Mouse (Mus musculus): ENCODE results near the gene Pitpnm1.
"Not testable (repeated sequence)": the region's sequence is repeated elsewhere in the genome, so short reads cannot be mapped to it uniquely, and the experiment has no call there.

Gene Pitpnm1

DNA sequence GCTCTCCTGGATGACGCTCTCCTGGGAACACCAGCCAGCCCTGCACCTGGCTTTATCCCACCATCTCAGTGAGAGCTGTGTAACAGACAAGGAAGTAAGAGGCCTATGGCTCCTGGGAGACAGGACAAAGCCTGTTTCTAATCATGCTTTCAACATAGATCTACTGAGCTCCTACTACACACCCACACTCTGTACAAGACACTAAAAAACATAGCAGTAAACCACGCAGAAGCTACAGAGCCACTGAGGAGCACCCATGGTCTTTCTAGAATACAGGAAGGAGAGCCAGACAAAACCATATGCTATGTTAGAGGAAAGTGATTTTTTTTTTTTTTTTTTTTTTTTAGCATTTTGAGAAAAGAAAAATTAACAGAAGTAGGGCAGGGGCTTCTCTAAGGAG is 18.6 kb downstream of the Pitpnm1 start:
- in situ Hi-C loops (cut with MseI, MboI) = no loop called here

GRCm38 (mm10) chr19:4119716-4120487 is 20.1 kb downstream of the Pitpnm1 start:
- in situ Hi-C loops (cut with MseI, MboI) = no loop called here

- in situ Hi-C loops (cut with MseI, MboI) = no loop called here
These were observed 20.7 kb downstream of the Pitpnm1 start for GRCm38 (mm10) chr19:4120496-4120895.

- in situ Hi-C loops (cut with MseI, MboI) = no loop called here
These were observed 21.5 kb downstream of the Pitpnm1 start for GRCm38 (mm10) chr19:4121097-4121805.

- in situ Hi-C loops (cut with MseI, MboI) = not testable (repeated sequence)
These were observed 22.1 kb downstream of the Pitpnm1 start for GRCm38 (mm10) chr19:4121896-4122295.

- in situ Hi-C loops (cut with MseI, MboI) = no loop called here
These were observed 22.9 kb downstream of the Pitpnm1 start for GRCm38 (mm10) chr19:4122411-4123370.

- in situ Hi-C loops (cut with MseI, MboI) = no loop called here
These were observed 24.6 kb downstream of the Pitpnm1 start for GRCm38 (mm10) chr19:4124432-4124831.

- in situ Hi-C loops (cut with MseI, MboI) = not testable (repeated sequence)
These were observed 25.5 kb downstream of the Pitpnm1 start for GRCm38 (mm10) chr19:4125268-4125667.

DNA sequence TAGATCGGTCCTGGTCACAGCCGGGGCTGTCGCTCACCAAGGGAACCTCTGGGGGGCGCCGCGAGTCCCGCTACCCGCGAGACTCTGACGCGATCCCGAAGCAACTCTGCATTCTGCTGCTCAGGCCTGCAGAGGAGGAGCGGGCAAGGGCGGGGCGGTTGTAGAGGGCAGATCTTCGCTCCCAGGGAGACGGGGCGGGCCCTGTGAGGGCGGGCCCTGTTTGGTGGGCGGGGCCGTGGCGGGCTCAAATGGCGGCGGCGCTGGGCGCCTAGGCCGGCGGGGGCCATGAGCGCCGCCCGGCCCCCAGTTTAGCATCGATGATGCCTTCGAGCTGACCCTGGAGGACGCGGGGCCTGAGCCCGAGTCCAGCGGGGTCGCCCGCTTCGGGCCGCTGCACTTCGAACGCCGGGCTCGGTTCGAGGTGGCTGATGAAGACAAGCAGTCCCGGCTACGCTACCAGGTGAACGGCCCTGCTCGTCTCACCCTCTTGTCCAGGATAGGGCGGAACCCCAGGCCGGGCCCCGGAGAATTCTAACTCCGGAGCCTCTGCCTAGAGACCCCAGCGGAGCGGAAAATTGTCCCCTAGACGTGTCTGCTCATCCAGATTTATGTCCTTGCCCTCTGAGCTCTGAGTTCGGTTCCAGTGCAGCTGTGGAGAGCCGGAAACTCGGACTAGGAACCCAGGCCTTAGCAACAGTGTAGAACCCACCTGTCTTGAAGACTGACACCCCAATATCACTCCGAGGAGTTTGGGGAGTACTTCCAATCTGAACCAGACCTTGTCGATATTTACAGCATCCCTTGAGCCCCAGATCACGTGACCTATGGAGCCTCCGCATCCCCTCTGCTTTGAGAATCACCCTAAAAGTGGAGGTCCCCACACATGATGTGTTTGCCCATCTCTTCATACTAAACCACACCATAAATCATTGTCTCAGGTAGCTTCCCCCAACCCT is 26.2 kb downstream of the Pitpnm1 start, which contains the start of gene Aip:
Gene Aip, minus strand, starts transcription at position 118 of the 956 bp plus-strand sequence.
- in situ Hi-C loops (cut with MseI, MboI) = no loop called here

DNA sequence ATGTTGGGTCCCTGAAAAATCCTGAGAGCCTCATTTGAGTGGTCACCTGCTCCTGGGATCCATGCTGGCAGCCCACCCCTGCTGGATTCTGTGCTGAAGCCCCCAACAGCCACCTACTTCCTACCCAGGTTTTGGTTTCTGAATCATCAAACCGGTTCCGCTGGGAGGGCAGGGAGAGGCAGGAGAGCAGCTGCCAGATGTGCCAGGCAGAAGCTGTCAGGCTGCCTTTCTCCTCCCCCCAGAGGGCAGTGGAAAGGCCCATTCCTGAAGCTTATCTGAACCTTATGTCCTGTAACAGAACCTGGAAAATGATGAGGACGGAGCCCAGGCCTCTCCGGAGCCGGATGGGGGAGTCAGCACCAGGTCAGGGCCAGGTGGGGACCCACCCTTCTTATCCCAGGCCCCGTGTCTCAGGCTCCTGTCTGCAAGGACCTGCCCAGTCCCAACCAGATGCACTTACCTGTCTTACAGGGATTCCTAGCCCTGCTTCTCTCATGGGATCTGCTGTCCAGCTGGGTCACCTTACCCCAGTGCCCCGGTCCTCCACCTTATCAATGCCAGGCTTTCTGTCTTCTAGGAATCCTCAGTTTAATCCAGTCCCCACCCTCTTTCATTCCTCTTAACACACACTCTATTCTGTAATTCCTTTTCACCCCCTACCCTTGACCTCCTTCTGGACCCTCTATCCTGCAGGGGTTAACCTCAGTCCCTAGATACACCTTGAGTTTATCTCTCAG is 27.1 kb downstream of the Pitpnm1 start:
- in situ Hi-C loops (cut with MseI, MboI) = no loop called here

DNA sequence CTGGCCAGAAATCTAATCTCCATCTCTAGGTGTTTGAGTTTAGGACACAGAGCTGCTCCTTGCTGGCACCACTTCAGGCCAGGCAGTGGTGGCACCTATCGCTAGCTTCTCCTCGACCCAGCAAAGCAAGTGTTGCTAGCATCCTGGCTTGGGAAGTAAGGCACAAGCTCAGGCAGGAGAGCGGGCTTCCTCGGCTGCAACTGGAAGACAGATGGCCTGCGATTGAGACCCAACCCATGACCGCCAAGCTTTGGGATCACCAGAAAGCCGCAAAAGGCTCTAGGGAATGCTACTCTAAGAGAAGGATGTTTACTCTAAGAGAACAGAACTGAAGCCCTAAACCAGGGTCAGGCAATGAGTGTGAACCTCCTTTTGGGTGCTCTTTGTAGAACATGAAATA is 29.7 kb downstream of the Pitpnm1 start:
- in situ Hi-C loops (cut with MseI, MboI) = no loop called here

- in situ Hi-C loops (cut with MseI, MboI) = no loop called here
These were observed 30.3 kb downstream of the Pitpnm1 start for GRCm38 (mm10) chr19:4130106-4130505.

DNA sequence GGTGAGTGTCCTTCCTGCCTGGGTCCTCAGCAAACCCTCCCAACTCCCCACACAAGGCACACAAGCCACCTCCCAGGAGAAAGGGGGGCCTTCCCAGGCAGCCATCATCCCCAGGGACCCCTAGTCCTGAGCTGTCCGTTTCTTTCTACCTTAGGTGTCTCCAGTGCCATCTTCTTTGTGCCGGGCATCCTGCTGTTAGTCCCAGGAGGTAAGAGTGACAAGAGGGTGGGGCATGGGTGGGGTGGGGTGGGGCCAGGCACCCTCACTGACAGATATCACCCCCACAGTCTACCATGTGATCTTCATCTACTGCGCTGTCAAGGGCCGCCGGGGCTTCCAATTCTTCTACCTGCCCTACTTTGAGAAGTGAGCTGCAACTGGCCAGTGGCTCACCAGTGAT is 31.3 kb downstream of the Pitpnm1 start:
- in situ Hi-C loops (cut with MseI, MboI) = no loop called here

- in situ Hi-C loops (cut with MseI, MboI) = no loop called here
These were observed 32.0 kb downstream of the Pitpnm1 start for GRCm38 (mm10) chr19:4131768-4132167.

DNA sequence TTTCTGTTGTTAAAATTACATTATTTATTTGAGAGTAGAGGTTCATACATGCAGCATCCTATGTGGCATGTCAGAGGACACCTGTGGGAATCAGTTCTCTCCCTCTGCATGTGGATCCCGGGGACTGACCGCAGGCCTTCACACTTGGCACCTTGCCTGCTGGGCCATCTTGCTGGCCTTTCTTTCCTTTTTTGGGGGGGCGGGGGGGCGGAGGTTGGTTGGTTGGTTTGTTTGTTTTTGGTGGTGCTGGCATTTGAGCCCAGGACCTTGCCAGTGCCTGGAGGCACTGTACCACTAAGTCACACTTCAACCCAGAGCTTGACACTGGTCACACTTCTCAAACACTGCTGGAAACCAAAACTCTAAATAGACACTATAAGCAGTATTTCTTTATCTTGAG is 34.6 kb downstream of the Pitpnm1 start:
- in situ Hi-C loops (cut with MseI, MboI) = no loop called here

GRCm38 (mm10) chr19:4135229-4135962 is 35.6 kb downstream of the Pitpnm1 start:
- in situ Hi-C loops (cut with MseI, MboI) = not testable (repeated sequence)

DNA sequence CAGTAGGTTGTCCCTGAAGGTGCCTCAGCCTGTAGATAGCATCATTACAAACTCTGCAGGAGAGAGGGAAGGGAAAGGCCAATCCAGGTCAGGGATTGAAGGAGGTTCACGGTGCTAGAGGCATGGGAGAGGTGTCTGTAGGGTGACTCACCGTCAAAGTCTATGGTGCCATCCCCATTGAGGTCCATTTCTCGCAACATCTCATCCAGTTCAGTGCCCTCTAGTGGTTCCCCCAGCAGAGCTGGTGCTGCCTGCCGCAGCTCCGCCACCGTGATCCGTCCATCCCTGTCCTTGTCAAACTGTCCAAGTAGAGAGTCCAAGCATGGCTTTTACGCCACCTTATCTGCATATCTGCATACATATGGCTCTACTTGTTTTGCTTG is 36.2 kb downstream of the Pitpnm1 start:
- in situ Hi-C loops (cut with MseI, MboI) = not testable (repeated sequence)

DNA sequence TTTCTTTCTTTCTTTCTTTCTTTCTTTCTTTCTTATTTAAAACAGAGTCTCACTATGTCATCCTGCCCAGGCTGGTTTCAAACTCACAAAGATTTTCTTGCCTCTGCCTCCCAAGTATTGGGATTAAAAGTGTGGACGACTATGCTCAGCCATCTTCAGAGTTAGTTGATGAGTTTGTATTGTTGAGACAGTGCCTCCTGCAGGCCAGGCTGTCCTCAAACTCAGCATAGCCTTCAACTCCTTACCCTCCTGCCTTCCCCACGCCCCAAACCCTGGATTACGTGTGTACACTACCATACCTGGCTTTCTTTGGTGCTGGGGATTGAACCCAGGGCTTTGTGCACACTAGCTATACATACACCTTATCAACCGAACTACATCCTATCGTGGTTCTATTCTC is 36.7 kb downstream of the Pitpnm1 start:
- in situ Hi-C loops (cut with MseI, MboI) = no loop called here

DNA sequence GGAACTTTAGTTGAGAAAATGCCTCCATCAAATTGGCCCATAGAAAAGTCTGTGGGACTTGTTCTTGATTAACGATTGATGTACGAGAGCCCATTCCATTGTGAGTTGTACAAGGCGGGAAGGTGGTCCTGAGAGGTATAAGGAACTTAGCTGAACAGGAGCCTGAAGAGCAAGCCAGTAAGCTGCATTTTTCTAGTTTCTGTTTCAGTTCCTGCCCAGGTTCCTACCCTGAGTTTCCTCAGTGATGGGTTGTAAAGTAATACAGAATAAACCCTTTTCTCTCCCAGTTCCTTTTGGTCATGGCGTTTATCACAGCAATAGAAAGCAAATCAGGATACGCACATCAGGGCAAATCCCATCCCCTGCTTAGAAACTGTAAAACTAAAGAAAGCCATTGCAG is 38.1 kb downstream of the Pitpnm1 start:
- in situ Hi-C loops (cut with MseI, MboI) = no loop called here

Data from mouse trophoblast stem cell (cell line).